30 mouse cellular contexts compared by ENCODE assay signal in genomic region chr6:55480988-55481387, GRCm38 (mm10). TPM values are rescaled to one million over a fixed set of nuclear protein-coding genes. Genes with fewer than 3 reads are reported as not detected.
DNase-seq lines count a peak whose midpoint lies in the region; ATAC-seq and TF ChIP-seq lines count a peak whose summit lies in the region.
"Had no signal": no experiment of that assay in that cellular context is flagged by ENCODE, and none has a peak within 500 bp of the region (broad histone marks: within the 10 kb centered on the region; RNA-seq: fewer than 3 reads in every experiment).

No protein-coding gene starts in this region.

- no peak; the same call in 1 of the 2 replicates for ATAC-seq in midbrain, embryonic 12.5 days (ENCODE audit: low FRiP score, low read depth)
- no peak for ATAC-seq in midbrain, embryonic 15.5 days (replicated peaks)
- ATAC-seq: forebrain, embryonic 15.5 days; hindbrain, embryonic 16.5 days had no signal

- WGBS in midbrain, embryonic 12.5 days = 74% methylated on average over 1 of the region's 1 CpGs
- 53% methylated on average over 1 of the region's 1 CpGs for WGBS in midbrain, embryonic 15.5 days

- TF ChIP-seq CTCF in layer of hippocampus, adult 2 months (conservative IDR thresholded peaks at IDR 0.05) = no peak

- H3K27ac ChIP-seq in layer of hippocampus, adult 2 months = peak overlapping the region; percentile 88; the same call in 1 of the 2 replicates
- 0 out of 2 replicates have a peak overlapping the region, but pooled peaks have one; percentile 15 for H3K27ac ChIP-seq in midbrain, embryonic 12.5 days (replicated peaks)
- peak overlapping the region; percentile 55; the same call in 1 of the 2 replicates for H3K27ac ChIP-seq in midbrain, embryonic 15.5 days
- H3K27ac ChIP-seq: embryonic facial prominence, embryonic 10.5 days; embryonic facial prominence, embryonic 13.5 days; forebrain, embryonic 12.5 days; forebrain, embryonic 15.5 days; gastrocnemius, adult 2 months; heart, embryonic 15.5 days; hindbrain, embryonic 10.5 days; hindbrain, embryonic 13.5 days had no signal

- no peak overlapping the region for H3K4me3 ChIP-seq in layer of hippocampus, adult 2 months
- no peak overlapping the region for H3K4me3 ChIP-seq in midbrain, embryonic 12.5 days
- no peak overlapping the region for H3K4me3 ChIP-seq in midbrain, embryonic 15.5 days
- H3K4me3 ChIP-seq: embryonic facial prominence, embryonic 10.5 days; embryonic facial prominence, embryonic 13.5 days; erythroblast, embryonic 14.5 days; forebrain, embryonic 12.5 days; forebrain, embryonic 15.5 days; gastrocnemius, adult 2 months; heart, embryonic 12.5 days; heart, embryonic 15.5 days; hindbrain, embryonic 10.5 days; hindbrain, embryonic 13.5 days had no signal

- H3K4me2 ChIP-seq in midbrain, embryonic 12.5 days (replicated peaks) = no peak overlapping the region
- H3K4me2 ChIP-seq in midbrain, embryonic 15.5 days = no peak overlapping the region
- H3K4me2 ChIP-seq: embryonic facial prominence, embryonic 13.5 days; forebrain, embryonic 12.5 days; forebrain, embryonic 15.5 days; heart, embryonic 12.5 days; heart, embryonic 15.5 days; hindbrain, embryonic 13.5 days had no signal

- no peaks in the 10 kb centered on the region for H3K27me3 ChIP-seq in midbrain, embryonic 12.5 days
- no peaks in the 10 kb centered on the region for H3K27me3 ChIP-seq in midbrain, embryonic 15.5 days (replicated peaks)
- H3K27me3 ChIP-seq: embryonic facial prominence, embryonic 13.5 days; forebrain, embryonic 12.5 days; forebrain, embryonic 15.5 days; heart, embryonic 15.5 days; hindbrain, embryonic 13.5 days had no signal

- H3K9me3 ChIP-seq in midbrain, embryonic 12.5 days = no peaks in the 10 kb centered on the region
- no peaks in the 10 kb centered on the region for H3K9me3 ChIP-seq in midbrain, embryonic 15.5 days
- H3K9me3 ChIP-seq: embryonic facial prominence, embryonic 10.5 days; embryonic facial prominence, embryonic 13.5 days; forebrain, embryonic 12.5 days; forebrain, embryonic 15.5 days; heart, embryonic 12.5 days; heart, embryonic 15.5 days; hindbrain, embryonic 10.5 days; hindbrain, embryonic 13.5 days had no signal

- no peak for DNase-seq in layer of hippocampus, adult 2 months (ENCODE audit: low spot score in 2 of 2)
- no peak for DNase-seq in layer of hippocampus, postnatal 36 days
- no peak for DNase-seq in adrenal gland, postnatal 14 days
- DNase-seq in right cerebral cortex, postnatal 36 days (ENCODE audit: low spot score in 2 of 2) = no peak
- DNase-seq: adrenal gland, adult 2 months; adrenal gland, postnatal 25 days; B cell, adult 2 months; cerebellum, adult 11-12 months; cerebellum, adult 8-10 months; cerebellum, postnatal 10 days; cerebellum, postnatal 36 days; embryo, embryonic 11 days; gastrocnemius, adult 2 months; gastrocnemius, postnatal 14 days; heart, adult 11 months; heart, postnatal 10 days; heart, postnatal 36 days had no signal

- H3K9ac ChIP-seq in midbrain, embryonic 12.5 days (replicated peaks) = no peak overlapping the region
- H3K9ac ChIP-seq in midbrain, embryonic 15.5 days = no peak overlapping the region
- H3K9ac ChIP-seq: embryonic facial prominence, embryonic 13.5 days; forebrain, embryonic 12.5 days; forebrain, embryonic 15.5 days; heart, embryonic 12.5 days; heart, embryonic 15.5 days; hindbrain, embryonic 13.5 days had no signal

- peaks cover 30% of the 10 kb centered on the region for H3K4me1 ChIP-seq in midbrain, embryonic 12.5 days
- H3K4me1 ChIP-seq in midbrain, embryonic 15.5 days = peaks cover 24% of the 10 kb centered on the region
- H3K4me1 ChIP-seq: heart, embryonic 15.5 days had no signal

- H3K36me3 ChIP-seq in midbrain, embryonic 12.5 days = peaks cover 45% of the 10 kb centered on the region
- H3K36me3 ChIP-seq in midbrain, embryonic 15.5 days (replicated peaks) = peaks cover 15% of the 10 kb centered on the region; the same call in 1 of the 2 replicates
- H3K36me3 ChIP-seq: embryonic facial prominence, embryonic 13.5 days; heart, embryonic 12.5 days; heart, embryonic 15.5 days had no signal

RNA-seq across cellular contexts. Expression of gene Adcyap1r1, which starts 29.2 kb away (rescaled TPM):
- 100 to 1,000 TPM; 146 to 148 TPM for total RNA-seq in layer of hippocampus, adult 2 months (2021)
- 100 to 1,000 TPM; 138 to 149 TPM for total RNA-seq in layer of hippocampus, postnatal 36 days (2021)
- polyA plus RNA-seq in midbrain, embryonic 12.5 days (2016; fragmentation: Nextera tagmentation; extraction: Ambion mirVana) = 29.8 and 30.5 TPM in 2 replicates
- polyA plus RNA-seq in midbrain, embryonic 15.5 days (2015; fragmentation: Nextera tagmentation; extraction: Ambion mirVana) = 50.3 and 52.6 TPM in 2 replicates
- total RNA-seq in adrenal gland, postnatal 14 days (2021) = 29.5 and 37.0 TPM in 2 replicates
- total RNA-seq: MEL had no signal
- polyA plus RNA-seq: erythroblast, embryonic 14.5 days had no signal

Comparison
In these comparisons a context has a peak if more than half of its experiments do, and no peak if none do; other contexts are left out.
1. H3K27ac ChIP-seq: peak in every context shown above with its lines; median percentile 88 in layer of hippocampus, adult 2 months; 55 in midbrain, embryonic 15.5 days; 15 in midbrain, embryonic 12.5 days.